Mouse (Mus musculus) liver, embryonic 16.5 days (tissue): ENCODE data around the gene Lipa. TPM values are rescaled to one million over a fixed set of nuclear protein-coding genes. Genes with fewer than 3 reads are reported as not detected.

ENCODE experiments used
- ATAC-seq: fragments of 200-750 bp; cut with Nextera tagmentation; 2 replicates; pipeline ENCODE4 v1.8.0; 2017; ENCODE audit warnings: low read depth, mild to moderate bottlenecking, moderate number of reproducible peaks, moderate library complexity
- H3K27ac ChIP-seq: fragments of 300-500 bp; sonication (generic); 2 replicates; pipeline ENCODE4 v1.5.1; 2014; ENCODE audit warnings: mild to moderate bottlenecking, low read length
- H3K27me3 ChIP-seq: fragments of 300-500 bp; sonication (generic); 2 replicates; pipeline ENCODE4 v1.6.1; 2014; ENCODE audit warnings: low read depth, low read length, mixed read lengths; ENCODE audit not compliant: control insufficient read depth, insufficient read depth
- H3K36me3 ChIP-seq: fragments of 300-500 bp; sonication (generic); 2 replicates; pipeline ENCODE4 v1.6.1; 2014; ENCODE audit warnings: mild to moderate bottlenecking; ENCODE audit not compliant: control insufficient read depth, insufficient read depth
- H3K4me1 ChIP-seq: fragments of 300-500 bp; sonication (generic); 2 replicates; pipeline ENCODE4 v1.6.1; 2014; ENCODE audit warnings: low read depth, low read length, mixed read lengths; ENCODE audit not compliant: control insufficient read depth
- H3K4me2 ChIP-seq: fragments of 300-500 bp; sonication (generic); 2 replicates; pipeline ENCODE4 v1.6.1; 2014; ENCODE audit warnings: low read depth, low read length, mixed read lengths
- H3K4me3 ChIP-seq: fragments of 300-500 bp; sonication (generic); 2 replicates; pipeline ENCODE4 v1.5.1; 2014; ENCODE audit warnings: low read depth, mild to moderate bottlenecking, low read length
- H3K9ac ChIP-seq: fragments of 300-500 bp; sonication (generic); 2 replicates; pipeline ENCODE4 v1.6.1; 2014; ENCODE audit warnings: low read depth, low read length
- H3K9me3 ChIP-seq: fragments of 300-500 bp; sonication (generic); replicated peaks from 2 replicates; pipeline ENCODE4 v1.6.1; 2016; ENCODE audit warnings: low read length; ENCODE audit not compliant: control insufficient read depth
- WGBS: fragments of 180-500 bp; shearing (Covaris S2); extraction: QIAGEN DNeasy Blood & Tissue Kit; methylation state at CpG from one replicate; pipeline ENCODE4 v1.1.7; 2014; ENCODE audit not compliant: insufficient replicate concordance; 5-methylcytosine and 5-hydroxymethylcytosine counted together
- polyA plus RNA-seq: library from polyadenylated mRNA; unstranded; fragments of >200 nt; fragmentation: Nextera tagmentation; extraction: Ambion mirVana; gene quantifications from 2 replicates; pipeline ENCODE4 v1.2.1, GENCODE M21; 2015

The Lipa gene
- polyA plus RNA-seq, 1 experiment from 2014 or later, result 53.1 TPM

DNA sequence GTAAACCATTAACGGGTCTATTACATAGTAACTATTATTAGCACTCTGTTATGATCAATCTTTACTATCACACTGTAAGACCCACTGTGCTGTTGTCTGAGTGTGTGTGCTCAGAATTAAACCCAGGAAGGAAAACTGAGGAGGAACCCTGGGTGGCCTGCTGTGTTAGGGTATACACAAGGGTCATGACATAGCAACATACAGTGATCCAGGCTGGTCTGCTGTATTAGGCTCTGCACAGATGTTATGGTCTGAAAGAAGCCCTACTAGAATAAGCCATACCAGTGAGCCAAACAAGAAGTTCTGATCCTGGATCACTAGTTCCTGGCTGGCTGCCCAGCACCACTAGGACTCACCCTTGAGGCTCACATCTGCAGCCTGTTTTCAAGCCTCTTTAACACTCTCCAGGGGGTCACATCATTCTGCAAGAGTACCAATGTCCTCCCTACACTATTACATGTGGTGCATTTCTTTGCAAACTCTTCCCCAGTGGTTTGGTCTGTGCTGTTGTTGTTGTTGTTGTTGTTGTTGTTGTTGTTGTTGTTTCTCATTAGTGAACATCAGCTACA, 65.7 kb downstream of the Lipa start:
- Histone ChIP-seq H3K9me3 (no peaks in the 10 kb centered on the region), H3K4me2 (no peak overlapping the region), H3K27me3 (no peaks in the 10 kb centered on the region), H3K9ac (no peak overlapping the region), H3K36me3 (no peaks in the 10 kb centered on the region), H3K27ac (no peak overlapping the region), H3K4me3 (no peak overlapping the region), H3K4me1 (no peaks in the 10 kb centered on the region)
- WGBS, result 60% methylated on average over 1 of the region's 1 CpGs
- no peak for ATAC-seq

- H3K9ac ChIP-seq, result no peak overlapping the region
- H3K27ac ChIP-seq, result no peak overlapping the region
- WGBS, result 26% methylated on average over 1 of the region's 1 CpGs
Measured at GRCm38 (mm10) chr19:34450784-34451370, 76.4 kb downstream of the Lipa start.

DNA sequence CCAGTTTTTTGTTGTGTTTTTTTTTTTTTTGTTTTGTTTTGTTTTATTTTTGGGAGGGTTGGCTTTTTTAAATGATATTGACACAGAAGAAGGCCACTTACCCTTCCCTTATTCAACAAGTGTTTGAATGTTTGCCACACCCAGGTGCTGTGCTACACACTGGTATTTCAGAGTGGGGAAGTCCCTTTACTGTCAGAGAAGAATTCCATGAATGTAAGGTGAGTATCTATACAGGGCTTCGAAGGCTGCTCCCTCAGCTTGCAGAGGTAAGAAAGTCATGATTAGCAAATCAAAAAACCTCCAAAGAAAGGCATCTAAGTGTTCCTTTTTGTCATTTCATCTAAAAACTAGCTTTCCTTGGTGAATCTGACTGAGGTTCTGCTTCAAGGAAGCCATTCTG, 78.4 kb downstream of the Lipa start:
- no peak overlapping the region for H3K4me2 ChIP-seq
- no peaks in the 10 kb centered on the region for H3K9me3 ChIP-seq
- no peaks in the 10 kb centered on the region for H3K4me1 ChIP-seq
- no peak overlapping the region for H3K9ac ChIP-seq
- no peak overlapping the region for H3K27ac ChIP-seq
- H3K4me3 ChIP-seq, result no peak overlapping the region
- H3K27me3 ChIP-seq, result no peaks in the 10 kb centered on the region
- 61% methylated on average over 1 of the region's 1 CpGs for WGBS
- no peaks in the 10 kb centered on the region for H3K36me3 ChIP-seq
- no peak for ATAC-seq

More at GRCm38 (mm10) chr19:34450784-34451370, 76.4 kb downstream of the Lipa start:
- Histone ChIP-seq H3K4me1 (no peaks in the 10 kb centered on the region), H3K4me2 (no peak overlapping the region), H3K4me3 (no peak overlapping the region), H3K36me3 (no peaks in the 10 kb centered on the region), H3K27me3 (no peaks in the 10 kb centered on the region), H3K9me3 (no peaks in the 10 kb centered on the region)
- ATAC-seq, result no peak

DNA sequence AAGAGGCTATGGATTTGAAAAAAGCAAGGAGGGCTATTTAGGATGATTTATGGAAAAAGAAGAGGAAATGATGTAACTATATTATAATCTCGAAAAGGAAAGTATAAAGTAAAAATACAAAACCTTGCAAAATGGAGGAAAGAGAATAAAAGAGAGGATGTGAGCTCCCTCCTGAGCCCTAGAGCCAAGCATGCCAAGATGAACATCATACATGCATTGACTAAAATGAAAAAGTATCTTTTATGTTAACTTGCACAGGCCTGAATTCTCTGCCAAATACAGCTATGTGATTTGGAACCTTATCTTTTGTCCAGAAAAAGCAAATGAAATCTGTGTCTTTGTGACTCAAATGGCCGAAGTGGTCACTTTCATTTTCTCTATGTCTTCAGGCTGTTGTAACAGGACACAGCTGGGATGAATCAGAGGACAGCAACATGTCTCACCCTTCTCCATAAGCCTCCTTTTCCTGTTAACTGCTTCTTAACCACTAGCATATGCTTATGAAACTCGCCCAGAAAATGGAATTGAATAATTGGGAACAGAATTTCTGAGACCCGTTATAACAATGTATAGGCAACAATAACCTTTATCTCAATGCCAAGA, 81.8 kb downstream of the Lipa start:
- WGBS, result 43% methylated on average over 4 of the region's 4 CpGs
- no peak overlapping the region for H3K27ac ChIP-seq
- no peaks in the 10 kb centered on the region for H3K36me3 ChIP-seq
- no peak overlapping the region for H3K4me3 ChIP-seq
- no peak overlapping the region for H3K4me2 ChIP-seq
- H3K27me3 ChIP-seq, result no peaks in the 10 kb centered on the region
- ATAC-seq, result no peak
- H3K9ac ChIP-seq, result no peak overlapping the region
- no peaks in the 10 kb centered on the region for H3K4me1 ChIP-seq
- H3K9me3 ChIP-seq, result no peaks in the 10 kb centered on the region

- H3K9me3 ChIP-seq, result no peaks in the 10 kb centered on the region
- no peak overlapping the region for H3K4me3 ChIP-seq
- H3K27me3 ChIP-seq, result no peaks in the 10 kb centered on the region
- H3K4me2 ChIP-seq, result no peak overlapping the region
- H3K4me1 ChIP-seq, result no peaks in the 10 kb centered on the region
- no peak overlapping the region for H3K27ac ChIP-seq
- H3K9ac ChIP-seq, result no peak overlapping the region
- no peaks in the 10 kb centered on the region for H3K36me3 ChIP-seq
- ATAC-seq, result no peak
- 43% methylated on average over 3 of the region's 3 CpGs for WGBS
Measured at GRCm38 (mm10) chr19:34444785-34445184, 82.5 kb downstream of the Lipa start.

Other genes with a start within 250 kb of the Lipa start
- gene Fas, start 236.8 kb downstream of the Lipa start, polyA plus RNA-seq, result 6.7 and 6.9 TPM in 2 replicates
- 0.08 TPM in 2 replicates for gene Ch25h, start 52.3 kb downstream of the Lipa start, polyA plus RNA-seq
- gene Ifit2, start 23.2 kb upstream of the Lipa start, polyA plus RNA-seq, result 2.8 and 3.2 TPM in 2 replicates
- gene Ifit3, start 56.1 kb upstream of the Lipa start, polyA plus RNA-seq, result 1.1 and 1.9 TPM in 2 replicates
- 0.09 and 0.16 TPM in 2 replicates for gene Ifit1bl1, start 74.5 kb upstream of the Lipa start, polyA plus RNA-seq
- 0.28 and 0.41 TPM in 2 replicates for gene Ifit3b, start 80.5 kb upstream of the Lipa start, polyA plus RNA-seq
- gene Ifit1bl2, start 113.3 kb upstream of the Lipa start, polyA plus RNA-seq, result 0.09 and 0.30 TPM in 2 replicates
- 0.77 and 0.81 TPM in 2 replicates for gene Ifit1, start 113.4 kb upstream of the Lipa start, polyA plus RNA-seq
- 15.3 and 16.5 TPM in 2 replicates for gene Slc16a12, start 219.8 kb upstream of the Lipa start, polyA plus RNA-seq